Mouse (Mus musculus): Measurements from ENCODE around the gene Slc6a19.

Slc6a19 gene

DNA sequence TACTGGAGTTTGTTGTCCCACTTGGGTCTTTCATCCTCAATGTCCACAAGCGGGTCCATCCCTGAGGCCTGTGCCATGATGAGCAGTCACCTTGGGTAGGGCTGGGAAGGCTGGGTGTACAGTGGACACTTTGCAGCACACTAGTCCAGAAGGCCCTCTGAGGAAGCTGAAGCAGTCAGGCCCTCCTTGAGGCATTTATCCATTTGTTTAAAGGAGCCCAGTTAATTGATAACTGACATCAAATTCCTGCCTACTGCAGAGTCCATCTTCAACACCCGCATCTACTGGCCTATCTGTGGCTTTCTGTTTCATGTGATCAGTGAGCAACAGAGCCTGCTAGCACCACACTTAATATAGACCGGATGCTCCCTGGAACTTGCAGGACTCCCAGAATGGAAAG, 26.8 kb downstream of the Slc6a19 start, which contains the start of gene Slc6a18:
Gene Slc6a18 (minus strand): TSS at position 171 of the 400 bp plus-strand sequence.
- no peak for DNase-seq (ENCODE audit: extremely low read depth, low read depth, low spot score)

DNA sequence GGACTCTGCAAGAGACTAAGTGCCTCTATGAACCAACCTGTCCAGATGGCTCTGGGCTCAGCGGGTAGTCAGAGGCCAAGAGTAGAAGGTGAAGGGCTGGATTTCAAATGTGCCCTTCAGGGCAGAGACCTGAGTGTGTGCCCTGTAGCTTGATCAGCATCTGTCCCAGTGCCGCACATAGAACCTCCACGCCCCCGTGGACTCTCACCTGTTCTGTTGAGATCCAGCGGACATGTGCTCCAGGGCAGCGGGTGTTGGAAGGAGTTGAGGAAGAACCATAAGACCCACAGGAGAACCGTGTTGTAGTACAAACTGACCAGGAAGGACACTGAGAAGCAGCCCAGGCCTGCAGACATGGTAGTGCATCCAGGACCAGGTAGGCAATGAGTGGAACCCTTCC, 29.5 kb downstream of the Slc6a19 start:
- no peak for DNase-seq (ENCODE audit: extremely low read depth, low read depth, low spot score)

DNA sequence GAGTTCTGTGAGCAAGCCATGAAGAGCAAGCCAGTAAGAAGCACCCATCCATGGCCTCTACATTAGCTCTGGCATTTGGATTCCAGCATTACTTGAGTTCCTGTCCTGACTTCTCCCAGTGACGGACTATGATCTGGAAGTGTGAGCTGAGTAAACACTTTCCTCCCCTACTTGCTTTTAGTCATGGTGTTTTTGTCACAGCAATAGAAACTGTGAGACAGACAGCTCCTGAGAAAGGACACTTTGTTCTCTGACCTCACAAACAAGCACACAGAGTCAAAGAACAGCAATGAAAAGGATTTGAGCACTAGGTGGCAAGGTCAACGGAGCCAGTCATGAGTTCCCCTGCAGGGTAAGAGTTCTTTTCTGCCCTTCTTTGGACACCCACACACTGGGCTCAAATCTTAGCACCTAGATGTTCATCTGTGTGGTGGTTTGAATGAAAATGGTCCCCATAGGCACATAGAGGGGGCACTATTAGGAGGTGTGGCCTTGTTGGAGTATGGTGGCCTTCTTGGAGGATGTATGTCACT, 44.4 kb downstream of the Slc6a19 start:
- no peak for DNase-seq (ENCODE audit: extremely low read depth, low read depth, low spot score)

DNA sequence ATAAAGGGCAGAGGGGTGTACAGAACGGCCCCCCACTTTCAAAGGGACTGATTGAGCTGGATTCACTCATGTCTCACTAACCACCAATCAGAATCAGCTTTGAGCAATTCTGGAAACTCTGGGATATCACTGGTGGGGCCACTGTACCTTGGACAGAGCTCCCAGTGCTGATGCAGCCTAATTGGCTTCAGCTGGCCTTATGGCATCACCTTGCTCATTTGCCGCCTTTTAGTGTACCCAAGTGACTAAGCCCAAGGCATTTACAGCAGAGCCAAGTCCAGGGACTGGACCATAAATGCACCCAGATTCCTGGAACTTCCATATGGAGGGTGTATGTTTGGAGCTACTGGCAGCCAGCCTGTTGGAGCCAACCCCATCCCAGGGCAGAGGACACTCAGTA, 45.7 kb downstream of the Slc6a19 start:
- DNase-seq (ENCODE audit: extremely low read depth, low read depth, low spot score), result no peak

DNA sequence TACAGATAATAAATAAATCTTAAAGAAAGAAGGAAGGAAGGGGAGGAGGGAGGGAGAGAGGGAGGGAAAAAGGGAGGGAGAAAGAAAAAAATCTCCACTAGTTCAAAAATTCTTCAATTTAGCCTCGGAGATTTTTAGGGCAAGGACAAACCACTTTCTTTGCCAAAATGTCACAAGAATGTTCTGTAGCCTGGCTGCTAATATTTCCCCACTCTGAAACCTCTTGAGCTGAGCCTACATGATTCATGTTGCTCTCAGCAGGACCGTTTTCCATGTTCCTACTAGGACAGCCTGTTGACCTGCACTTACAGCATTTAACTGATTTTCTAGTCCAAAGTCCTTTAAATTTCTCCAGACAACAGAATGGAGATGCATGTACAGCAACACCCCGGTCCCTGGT, 49.7 kb downstream of the Slc6a19 start:
- DNase-seq (ENCODE audit: extremely low read depth, low read depth, low spot score), result no peak

DNA sequence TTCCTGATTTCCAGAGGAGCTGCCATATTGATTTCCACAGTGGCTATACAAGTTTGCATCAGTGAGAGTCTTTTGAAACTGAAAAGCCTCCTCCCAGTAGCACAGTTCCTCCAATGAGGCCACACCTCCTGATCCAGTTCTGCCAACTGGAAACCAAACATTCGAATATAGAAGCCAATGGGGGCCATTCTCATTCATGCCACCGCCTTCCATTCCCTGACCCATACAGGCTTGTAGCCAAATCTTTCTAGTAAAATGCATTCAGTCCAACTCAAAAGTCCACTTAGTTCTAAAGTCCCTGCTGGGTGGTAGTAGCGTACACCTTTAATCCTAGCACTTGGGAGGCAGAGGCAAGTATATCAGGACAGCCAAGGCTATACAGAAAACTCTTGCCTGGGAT, 51.4 kb downstream of the Slc6a19 start:
- no peak for DNase-seq (ENCODE audit: extremely low read depth, low read depth, low spot score)

DNA sequence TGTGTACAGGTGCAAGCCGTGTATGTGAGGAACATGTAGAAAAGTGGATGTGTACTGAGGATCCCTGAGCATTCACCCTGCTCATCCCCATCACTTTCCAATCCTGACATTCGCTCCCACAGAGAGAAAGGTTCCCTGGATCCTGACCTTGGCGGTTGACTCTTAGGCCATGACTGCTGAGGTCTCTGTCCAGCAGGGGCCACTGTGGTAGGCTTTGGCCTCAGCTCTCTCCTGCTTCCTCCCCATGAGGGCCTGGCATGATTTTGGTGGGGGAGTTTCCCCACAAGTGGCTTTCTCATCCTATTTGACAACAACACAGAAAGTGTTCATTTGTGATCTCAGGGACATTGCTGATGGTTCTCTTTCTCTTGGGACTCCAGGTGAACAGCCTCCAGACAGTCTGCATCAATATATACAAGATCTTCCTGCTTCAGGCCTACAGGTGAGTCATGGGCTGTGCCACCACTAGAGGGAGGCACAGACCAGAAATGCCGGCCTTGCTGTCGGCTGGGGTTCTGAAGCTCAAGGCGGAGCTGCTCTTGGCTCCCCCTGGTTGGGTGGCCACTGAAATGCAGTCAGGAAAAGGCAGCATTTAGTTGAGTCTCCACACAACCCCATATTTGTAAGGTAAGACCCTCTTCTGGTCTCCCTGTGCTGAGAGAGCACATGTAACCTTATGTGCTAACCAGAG, 58.1 kb downstream of the Slc6a19 start:
- DNase-seq (ENCODE audit: extremely low read depth, low read depth, low spot score), result no peak

DNA sequence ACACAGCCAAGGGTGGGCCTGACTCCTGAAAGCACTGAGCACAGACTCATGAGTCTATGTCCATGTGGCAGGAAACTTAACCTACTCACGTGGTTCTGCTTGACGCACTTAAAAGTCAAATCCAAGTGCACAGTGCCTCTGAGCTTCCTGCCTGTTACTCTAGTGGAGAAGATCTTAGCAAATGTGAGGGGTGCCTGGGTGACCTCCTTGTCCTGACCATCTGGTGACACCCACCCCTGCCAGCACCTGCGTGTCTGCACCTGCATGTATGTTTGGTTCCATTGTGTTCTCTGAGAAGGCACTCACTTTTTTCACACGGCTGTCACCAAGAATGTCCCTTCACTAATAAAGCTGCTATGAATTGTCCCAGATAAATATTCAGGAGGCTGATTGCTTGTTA, 63.4 kb downstream of the Slc6a19 start:
- no peak for DNase-seq (ENCODE audit: extremely low read depth, low read depth, low spot score)

DNA sequence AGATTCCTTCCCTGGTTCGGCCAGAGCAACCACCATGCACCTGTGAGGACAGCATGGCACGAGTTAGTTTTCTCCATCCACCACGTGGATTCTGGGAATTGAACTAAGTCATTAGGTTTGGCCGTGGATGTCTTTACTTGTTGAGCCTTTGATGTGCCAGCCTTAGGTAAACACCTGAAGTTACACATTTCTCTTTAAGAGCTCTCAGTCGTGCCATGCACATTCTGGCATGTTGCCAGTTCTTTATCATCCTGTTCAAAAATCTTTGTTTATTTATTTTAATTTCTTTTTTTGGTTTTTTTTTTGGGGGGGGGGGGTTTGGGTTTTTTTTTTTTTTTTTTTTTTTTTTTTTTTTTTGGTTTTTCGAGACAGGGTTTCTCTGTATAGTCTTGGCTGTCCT, 66.8 kb downstream of the Slc6a19 start:
- DNase-seq (ENCODE audit: extremely low read depth, low read depth, low spot score), result no peak

DNA sequence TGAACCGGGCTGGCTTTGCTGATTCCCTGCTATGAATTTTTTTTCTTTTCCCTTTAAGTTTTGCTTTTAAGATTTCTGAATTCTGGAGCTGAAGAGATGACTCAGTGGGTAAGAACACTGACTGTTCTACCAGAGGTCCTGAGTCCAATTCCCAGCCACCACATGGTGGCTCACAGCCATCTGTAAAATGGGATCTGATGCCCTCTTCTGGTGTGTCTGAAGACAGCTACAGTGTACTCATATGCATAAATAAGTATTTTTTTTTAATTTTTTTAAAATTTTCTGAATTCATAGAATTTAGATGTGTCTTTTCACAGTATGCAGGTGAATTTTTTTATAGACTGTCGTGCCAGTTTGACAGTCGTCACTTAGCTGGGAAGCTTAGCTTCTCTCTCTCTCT, 72.8 kb downstream of the Slc6a19 start:
- DNase-seq (ENCODE audit: extremely low read depth, low read depth, low spot score), result no peak

Data from fat pad, adult 2 months (tissue).